Mouse (Mus musculus) G1E (cell line): ENCODE results near the gene Clrn3.

Experiments used
- CTCF ChIP-seq: IDR thresholded peaks from 2 replicates; pipeline ENCODE4 v1.5.1; 2012; ENCODE audit warnings: low read depth, low read length, inconsistent platforms, mixed read lengths
- GATA1 ChIP-seq: IDR thresholded peaks from 2 replicates; pipeline ENCODE4 v1.6.1; 2012; ENCODE audit warnings: borderline replicate concordance, low read length, inconsistent platforms, mixed read lengths

DNA sequence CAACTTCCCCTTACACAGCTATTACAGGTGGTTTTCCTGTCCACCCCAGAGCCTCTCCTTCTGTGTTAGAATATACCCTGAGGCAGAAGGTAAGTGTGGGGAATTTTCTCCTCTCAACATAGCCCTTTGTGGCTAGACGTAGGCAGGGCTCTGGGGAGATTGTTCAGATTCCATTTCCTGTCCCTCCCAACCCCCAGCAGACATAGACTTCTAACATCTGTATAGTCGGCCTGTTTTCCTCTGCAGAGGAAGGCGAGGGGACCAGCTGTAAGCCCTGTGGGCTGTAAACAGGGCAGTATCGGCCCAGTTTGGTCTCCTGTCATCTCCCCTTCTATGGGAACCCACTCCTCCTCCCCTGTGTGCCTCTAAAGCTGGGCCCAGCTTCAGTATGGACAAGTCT lies 11.3 kb downstream of the Clrn3 start:
- TF ChIP-seq CTCF = no peak
- no peak for TF ChIP-seq GATA1
